Mouse (Mus musculus) CH12.LX (cell line): Measurements from ENCODE around the gene Fbf1. TPM values are rescaled to one million over a fixed set of nuclear protein-coding genes. Genes with fewer than 3 reads are reported as not detected.

Source experiments
- DNase-seq: peaks from one replicate; pipeline ENCODE4 v3.0.0-alpha.2; 2013; ENCODE audit errors: extremely low read depth
- H3K27ac ChIP-seq: 2 replicates; pipeline ENCODE4 v1.5.1; 2012; ENCODE audit warnings: low read depth, mild to moderate bottlenecking, control low read depth, moderate library complexity; ENCODE audit not compliant: insufficient read depth
- H3K27me3 ChIP-seq: replicated peaks from 2 replicates; pipeline ENCODE3; 2012; ENCODE audit warnings: inconsistent platforms
- H3K36me3 ChIP-seq, 2 experiments: replicated peaks in 1 of 2; 2 replicates each; pipeline versions ENCODE3 to v1.6.1; 2012; ENCODE audit warnings: inconsistent platforms in 1 of 2, low read length in 1 of 2, mild to moderate bottlenecking in 1 of 2, mixed read lengths in 1 of 2, moderate library complexity in 1 of 2; ENCODE audit not compliant: control insufficient read depth in 1 of 2, insufficient read depth in 1 of 2
- H3K4me1 ChIP-seq, 2 experiments: 2 replicates each; pipeline ENCODE4 v1.6.1; 2012; ENCODE audit warnings: inconsistent platforms in 1 of 2, moderate library complexity in 1 of 2; ENCODE audit not compliant: insufficient read depth in 2 of 2, control insufficient read depth in 1 of 2
- H3K4me2 ChIP-seq: 2 replicates; pipeline ENCODE4 v1.6.1; 2012; ENCODE audit warnings: low read depth, mild to moderate bottlenecking, control low read depth; ENCODE audit not compliant: poor library complexity, insufficient read depth, severe bottlenecking
- H3K4me3 ChIP-seq, 3 experiments: fragments of 150-350 bp in 1 of 3; sonication (generic) in 1 of 3; replicated peaks in 1 of 3; 2 replicates each; pipeline versions ENCODE3 to v1.5.1; 2011 to 2012; ENCODE audit warnings: low read depth in 2 of 3, low read length in 2 of 3, mild to moderate bottlenecking in 2 of 3, moderate library complexity in 2 of 3, control low read depth in 1 of 3, improper control_type of control experiment in 1 of 3, inconsistent platforms in 1 of 3, mixed read lengths in 1 of 3; ENCODE audit not compliant: poor library complexity in 1 of 3
- H3K79me2 ChIP-seq: replicated peaks from 2 replicates; pipeline ENCODE4 v1.6.1; 2012; ENCODE audit warnings: mild to moderate bottlenecking, moderate library complexity; ENCODE audit not compliant: control insufficient read depth, poor library complexity, insufficient read depth, severe bottlenecking; ENCODE audit errors: extremely low read depth
- H3K9ac ChIP-seq: 2 replicates; pipeline ENCODE4 v1.6.1; 2012; ENCODE audit warnings: low read depth, mild to moderate bottlenecking, control low read depth, moderate library complexity; ENCODE audit not compliant: insufficient read depth
- H3K9me3 ChIP-seq: replicated peaks from 2 replicates; pipeline ENCODE3; 2012; ENCODE audit warnings: low read length, inconsistent platforms, mixed read lengths
- BHLHE40 ChIP-seq: IDR thresholded peaks from 2 replicates; pipeline ENCODE4 v1.6.1; 2011; ENCODE audit warnings: mild to moderate bottlenecking, low read depth, low read length, improper control_type of control experiment
- CHD2 ChIP-seq: IDR thresholded peaks from 2 replicates; pipeline ENCODE4 v1.6.1; 2011; ENCODE audit warnings: low read length, improper control_type of control experiment
- CTCF ChIP-seq, 2 experiments: IDR thresholded peaks in 1 of 2; conservative IDR thresholded peaks in 1 of 2; 2 replicates each; pipeline ENCODE4 v1.5.1; 2011 to 2012; ENCODE audit warnings: low read depth in 2 of 2, low read length in 2 of 2, improper control_type of control experiment in 1 of 2, inconsistent platforms in 1 of 2, mild to moderate bottlenecking in 1 of 2, moderate library complexity in 1 of 2
- E2F4 ChIP-seq: IDR thresholded peaks from 2 replicates; pipeline ENCODE4 v1.6.1; 2011; ENCODE audit warnings: low read depth, low read length, improper control_type of control experiment; ENCODE audit not compliant: insufficient replicate concordance
- ELF1 ChIP-seq: IDR thresholded peaks from 2 replicates; pipeline ENCODE4 v1.6.1; 2014; ENCODE audit warnings: low read depth, mild to moderate bottlenecking, inconsistent platforms, low read length, improper control_type of control experiment
- EP300 ChIP-seq: IDR thresholded peaks from 2 replicates; pipeline ENCODE4 v1.6.1; 2011; ENCODE audit warnings: low read length, improper control_type of control experiment
- ETS1 ChIP-seq: conservative IDR thresholded peaks from 2 replicates; pipeline ENCODE4 v1.6.1; 2012; ENCODE audit warnings: low read depth, mild to moderate bottlenecking, inconsistent platforms, low read length, improper control_type of control experiment, moderate library complexity
- GABPA ChIP-seq: IDR thresholded peaks from 2 replicates; pipeline ENCODE4 v1.6.1; 2012; ENCODE audit warnings: low read depth, low read length, improper control_type of control experiment, inconsistent platforms; ENCODE audit not compliant: insufficient replicate concordance
- HCFC1 ChIP-seq: IDR thresholded peaks from 2 replicates; pipeline ENCODE4 v1.6.1; 2012; ENCODE audit warnings: low read depth, mild to moderate bottlenecking, inconsistent platforms, low read length, improper control_type of control experiment
- IRF4 ChIP-seq: IDR thresholded peaks from 2 replicates; pipeline ENCODE4 v1.6.1; 2014; ENCODE audit warnings: low read depth, mild to moderate bottlenecking, inconsistent platforms, low read length, improper control_type of control experiment
- JUN ChIP-seq: IDR thresholded peaks from 2 replicates; pipeline ENCODE4 v1.6.1; 2011; ENCODE audit warnings: low read depth, mild to moderate bottlenecking, low read length, improper control_type of control experiment, moderate library complexity; ENCODE audit not compliant: insufficient read depth
- JUND ChIP-seq: conservative IDR thresholded peaks from 2 replicates; pipeline ENCODE4 v1.6.1; 2011; ENCODE audit warnings: low read depth, low read length, improper control_type of control experiment
- KAT2A ChIP-seq: IDR thresholded peaks from 2 replicates; pipeline ENCODE4 v1.6.1; 2012; ENCODE audit warnings: low read length, improper control_type of control experiment, inconsistent platforms; ENCODE audit not compliant: insufficient replicate concordance
- MAFK ChIP-seq: IDR thresholded peaks from 2 replicates; pipeline ENCODE4 v1.6.1; 2011; ENCODE audit warnings: low read length, improper control_type of control experiment; ENCODE audit not compliant: insufficient replicate concordance
- MAX ChIP-seq: IDR thresholded peaks from 2 replicates; pipeline ENCODE4 v1.6.1; 2011; ENCODE audit warnings: low read length, improper control_type of control experiment
- MAZ ChIP-seq: IDR thresholded peaks from 2 replicates; pipeline ENCODE4 v1.6.1; 2012; ENCODE audit warnings: low read depth, mild to moderate bottlenecking, inconsistent platforms, low read length, improper control_type of control experiment, moderate library complexity
- MEF2A ChIP-seq: IDR thresholded peaks from 2 replicates; pipeline ENCODE4 v1.6.1; 2014; ENCODE audit warnings: low read depth, mild to moderate bottlenecking, inconsistent platforms, low read length, improper control_type of control experiment, borderline replicate concordance
- MXI1 ChIP-seq: IDR thresholded peaks from 2 replicates; pipeline ENCODE4 v1.6.1; 2011; ENCODE audit warnings: mild to moderate bottlenecking, low read depth, low read length, improper control_type of control experiment
- MYC ChIP-seq: IDR thresholded peaks from 2 replicates; pipeline ENCODE4 v1.6.1; 2011; ENCODE audit warnings: low read depth, mild to moderate bottlenecking, improper control_type of control experiment, low read length
- NELFE ChIP-seq: IDR thresholded peaks from 2 replicates; pipeline ENCODE4 v1.6.1; 2011; ENCODE audit warnings: low read depth, low read length, improper control_type of control experiment
- NRF1 ChIP-seq: IDR thresholded peaks from 2 replicates; pipeline ENCODE4 v1.6.1; 2014; ENCODE audit warnings: low read depth, mild to moderate bottlenecking, inconsistent platforms, low read length, improper control_type of control experiment, moderate library complexity
- POLR2A ChIP-seq: IDR thresholded peaks from 2 replicates; pipeline ENCODE4 v1.6.1; 2011; ENCODE audit warnings: low read depth, mild to moderate bottlenecking, improper control_type of control experiment, low read length
- POLR2AphosphoS2 ChIP-seq: IDR thresholded peaks from 2 replicates; pipeline ENCODE4 v1.6.1; 2011; ENCODE audit warnings: low read depth, low read length, improper control_type of control experiment
- RAD21 ChIP-seq: IDR thresholded peaks from 2 replicates; pipeline ENCODE4 v1.6.1; 2011; ENCODE audit warnings: low read depth, mild to moderate bottlenecking, low read length, improper control_type of control experiment, moderate library complexity
- RCOR1 ChIP-seq: conservative IDR thresholded peaks from 2 replicates; pipeline ENCODE4 v1.6.1; 2012; ENCODE audit warnings: low read depth, mild to moderate bottlenecking, inconsistent platforms, low read length, improper control_type of control experiment
- SIN3A ChIP-seq: IDR thresholded peaks from 2 replicates; pipeline ENCODE4 v1.6.1; 2012; ENCODE audit warnings: low read length, improper control_type of control experiment, inconsistent platforms
- SMC3 ChIP-seq: IDR thresholded peaks from 2 replicates; pipeline ENCODE4 v1.6.1; 2011; ENCODE audit warnings: low read depth, low read length, improper control_type of control experiment
- TCF12 ChIP-seq: IDR thresholded peaks from 2 replicates; pipeline ENCODE4 v1.6.1; 2014; ENCODE audit warnings: low read depth, mild to moderate bottlenecking, inconsistent platforms, low read length, improper control_type of control experiment
- UBTF ChIP-seq: IDR thresholded peaks from 2 replicates; pipeline ENCODE4 v1.6.1; 2012; ENCODE audit warnings: low read depth, mild to moderate bottlenecking, inconsistent platforms, low read length, improper control_type of control experiment, moderate library complexity
- USF1 ChIP-seq: IDR thresholded peaks from 2 replicates; pipeline ENCODE4 v1.6.1; 2014; ENCODE audit warnings: low read depth, mild to moderate bottlenecking, inconsistent platforms, low read length, improper control_type of control experiment
- USF2 ChIP-seq: conservative IDR thresholded peaks from 2 replicates; pipeline ENCODE4 v1.6.1; 2011; ENCODE audit warnings: low read depth, low read length, improper control_type of control experiment
- ZC3H11A ChIP-seq: IDR thresholded peaks from 2 replicates; pipeline ENCODE4 v1.6.1; 2012; ENCODE audit warnings: low read depth, mild to moderate bottlenecking, inconsistent platforms, low read length, improper control_type of control experiment
- ZKSCAN1 ChIP-seq: IDR thresholded peaks from 2 replicates; pipeline ENCODE4 v1.6.1; 2012; ENCODE audit warnings: low read depth, inconsistent platforms, low read length, improper control_type of control experiment, borderline replicate concordance
- ZMIZ1 ChIP-seq: IDR thresholded peaks from 2 replicates; pipeline ENCODE4 v1.6.1; 2012; ENCODE audit warnings: low read depth, mild to moderate bottlenecking, inconsistent platforms, low read length, improper control_type of control experiment
- ZNF384 ChIP-seq: IDR thresholded peaks from 2 replicates; pipeline ENCODE4 v1.6.1; 2012; ENCODE audit warnings: low read depth, low read length, improper control_type of control experiment, inconsistent platforms
- dilution Hi-C: fragments of 300-500 bp; cut with MboI; formaldehyde crosslinking; loops from 2 replicates; pipeline ENCODE4 v1.14.3; 2020; ENCODE audit warnings: low sequenced_read_pairs; ENCODE audit not compliant: extremely low pct_unique_long_range_greater_than_20kb, extremely low pct_ligation_motif_present
- in situ Hi-C: fragments of 300-500 bp; cut with MboI; formaldehyde crosslinking; loops from 3 replicates; pipeline ENCODE4 v1.14.3; 2019; ENCODE audit warnings: low sequenced_read_pairs, low pct_ligation_motif_present, low pct_unique_long_range_greater_than_20kb, mixed read lengths
- polyA plus RNA-seq: library from polyadenylated mRNA; unstranded; fragments of >175 nt; gene quantifications from 2 replicates; pipeline ENCODE4 v1.2.1, GENCODE M21; 2012; ENCODE audit warnings: low read depth; ENCODE audit not compliant: insufficient read length
- total RNA-seq, 2 experiments: library from RNA; depleted of rRNA; stranded (reverse); fragments of 300-350 nt in 1 of 2; fragments of >200 nt in 1 of 2; gene quantifications; 2 replicates each; pipeline ENCODE4 v1.2.3; 2012 to 2014

The Fbf1 gene
- 44.8 and 45.5 TPM in 2 replicates for total RNA-seq (2012; rRNA removed)
- total RNA-seq (2014; rRNA removed), result 23.9 and 26.6 TPM in 2 replicates
- polyA plus RNA-seq, result 39.0 and 40.7 TPM in 2 replicates

DNA sequence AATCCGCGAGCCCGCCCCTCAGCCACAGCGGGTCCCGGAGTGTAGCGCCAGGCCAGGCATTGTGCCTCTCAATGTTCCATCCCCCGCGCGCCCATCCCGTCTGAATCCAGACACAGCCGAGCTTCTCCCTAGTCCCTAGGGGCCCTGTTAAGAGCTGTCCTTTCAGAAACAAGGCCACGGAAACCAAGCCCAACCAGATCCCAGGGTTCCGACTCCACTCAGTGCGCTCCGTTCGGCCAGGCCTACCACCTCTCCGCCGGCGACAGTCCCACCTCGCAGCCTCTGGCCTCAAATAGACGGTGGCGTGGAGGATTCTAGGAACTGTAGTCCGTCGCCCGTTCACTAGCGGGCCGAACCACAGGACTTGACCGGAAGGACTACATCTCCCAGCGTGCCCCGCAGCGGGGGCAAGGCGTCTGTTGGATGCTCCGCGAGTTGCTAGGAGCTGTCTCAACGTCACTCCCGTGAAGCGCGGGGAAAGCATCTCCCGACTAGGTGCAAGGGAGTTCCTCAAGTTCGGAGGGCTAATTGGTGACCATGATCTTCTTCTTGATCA, at the start of gene Fbf1:
TSS of gene Fbf1 (minus strand) at position 283 of the 556 bp plus-strand sequence.
- no peaks in the 10 kb centered on the region for H3K9me3 ChIP-seq
- dilution Hi-C loops, result no loop called here

DNA sequence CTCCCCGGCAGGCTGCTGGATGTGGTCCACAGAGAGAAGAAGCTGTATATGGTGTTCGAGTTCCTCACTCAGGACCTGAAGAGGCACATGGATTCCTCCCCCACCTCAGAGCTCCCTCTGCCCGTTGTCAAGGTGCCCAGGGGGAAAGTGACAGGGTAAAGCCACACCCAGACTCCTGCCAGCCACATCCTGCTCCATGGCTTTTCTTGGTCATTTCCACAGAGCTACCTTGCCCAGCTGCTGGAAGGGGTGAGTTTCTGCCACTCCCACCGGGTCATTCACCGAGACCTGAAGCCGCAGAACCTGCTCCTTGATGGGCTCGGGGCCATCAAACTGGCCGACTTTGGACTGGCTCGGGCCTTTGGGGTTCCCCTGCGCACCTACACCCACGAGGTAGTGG, 48.6 kb upstream of the Fbf1 start:
- Histone ChIP-seq H3K4me3 (no peak overlapping the region), H3K4me2 (no peak overlapping the region), H3K27ac (no peak overlapping the region), H3K36me3 (peaks cover 5 to 30% of the 10 kb centered on the region in 2 experiments), H3K79me2 (no peaks in the 10 kb centered on the region), H3K4me1 (peaks cover 21 to 40% of the 10 kb centered on the region in 2 experiments), H3K27me3 (no peaks in the 10 kb centered on the region), H3K9ac (no peak overlapping the region), H3K9me3 (peaks cover 7% of the 10 kb centered on the region)
- dilution Hi-C loops (no loop called here), in situ Hi-C loops (no loop called here)
- TF ChIP-seq KAT2A (no peak), EP300 (no peak), ZC3H11A (no peak), HCFC1 (no peak), USF2 (no peak), ZNF384 (no peak)
- DNase-seq, result peak; percentile 21

More for the DNA sequence above, at the start of gene Fbf1:
- Histone ChIP-seq H3K4me3 (peak within 1 kb of the TSS; percentile 67 to 75 (median 67)), H3K36me3 (peaks cover 18 to 54% of the 10 kb centered on the region in 2 experiments), H3K79me2 (peaks cover 6% of the 10 kb centered on the region; the same call in 1 of the 2 replicates), H3K9ac (peak within 1 kb of the TSS; percentile 71), H3K27ac (no peak within 1 kb of the TSS), H3K4me1 (peaks cover 0 to 29% of the 10 kb centered on the region in 2 experiments; a peak in 3 of 4 replicates), H3K4me2 (peak within 1 kb of the TSS; percentile 85), H3K27me3 (no peaks in the 10 kb centered on the region)
- TF ChIP-seq UBTF (peak; percentile 74; the same call in 1 of the 2 replicates), CTCF (conservative IDR thresholded peaks at IDR 0.05 in 1 of 2, IDR thresholded peaks at IDR 0.05 in 1 of 2; ENCODE audit: low read depth in 2 of 2, low read length in 2 of 2) (no peak), TCF12 (peak; percentile 82), E2F4 (0 out of 2 replicates have a peak, but pooled peaks have one; percentile 5), MAZ (peak; percentile 100), GABPA (peak; percentile 79; the same call in 1 of the 2 replicates), IRF4 (peak; percentile 77; the same call in 1 of the 2 replicates), USF2 (no peak), MYC (peak; percentile 84), HCFC1 (peak; percentile 99), CHD2 (no peak; the same call in 1 of the 2 replicates), NELFE (peak; percentile 93), BHLHE40 (peak; percentile 53), SMC3 (no peak), RCOR1 (peak; percentile 66; the same call in 1 of the 2 replicates), ETS1 (no peak), MEF2A (peak; percentile 88), KAT2A (peak; percentile 97; the same call in 1 of the 2 replicates), POLR2A (peak; percentile 91), USF1 (no peak), EP300 (no peak), POLR2AphosphoS2 (peak; percentile 69; the same call in 1 of the 2 replicates), ELF1 (peak; percentile 97), ZKSCAN1 (no peak), NRF1 (peak; percentile 67), MAFK (no peak), ZMIZ1 (peak; percentile 96; the same call in 1 of the 2 replicates), ZNF384 (no peak), MXI1 (peak; percentile 95), MAX (peak; percentile 86), JUND (no peak), JUN (no peak), SIN3A (peak; percentile 96), RAD21 (no peak)
- in situ Hi-C loops, result no loop called here
- peak; percentile 98 for DNase-seq
